Mouse (Mus musculus) gastrocnemius, adult 2 months (tissue): ENCODE measurements around the gene Cactin. TPM values are rescaled to one million over a fixed set of nuclear protein-coding genes. Genes with fewer than 3 reads are reported as not detected.
A peak's percentile ranks its signal among the peaks of the same experiment; 100 is the strongest.

Experiments used
- DNase-seq: peaks from one replicate; pipeline ENCODE4 v3.0.0; 2022
- H3K27ac ChIP-seq: fragments of 200-600 bp; 2 replicates; pipeline ENCODE4 v1.8.1; 2022; ENCODE audit warnings: mild to moderate bottlenecking
- H3K4me3 ChIP-seq: fragments of 200-600 bp; 2 replicates; pipeline ENCODE4 v1.8.1; 2022; ENCODE audit warnings: mild to moderate bottlenecking, moderate library complexity
- CTCF ChIP-seq: fragments of 200-600 bp; IDR thresholded peaks from 2 replicates; pipeline ENCODE4 v1.8.1; 2022; ENCODE audit warnings: antibody characterized with exemption, mild to moderate bottlenecking, moderate library complexity
- intact Hi-C: fragments of 180-260 bp; cut with DNase I; formaldehyde crosslinking; loops from one replicate; pipeline ENCODE4 v1.15.1; 2025
- total RNA-seq, 2 experiments: library from RNA; stranded (reverse); gene quantifications; 2 replicates each; pipeline ENCODE4 v1.2.3; 2021

Cactin gene
- total RNA-seq, 2 experiments from 2014 or later = 8.5 to 11.5 TPM

DNA sequence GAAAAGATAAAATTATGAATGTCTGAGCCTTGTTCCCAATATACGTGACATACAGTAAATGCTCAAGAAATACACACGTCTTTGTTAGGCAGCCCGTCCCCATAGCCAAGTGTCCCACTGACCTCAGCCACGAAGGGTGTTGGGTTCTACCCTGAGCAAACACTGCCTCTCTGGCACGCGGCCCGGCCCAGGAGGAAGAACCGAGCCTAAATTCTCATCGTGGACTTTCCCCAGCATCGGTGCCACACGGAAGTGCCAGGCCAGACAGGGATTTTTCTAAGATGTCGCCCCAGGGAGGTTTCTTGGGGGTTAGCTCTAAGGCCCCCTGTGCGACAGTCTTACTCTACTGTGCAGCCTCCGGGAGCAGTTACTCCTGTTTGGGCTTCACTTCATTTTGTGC, 31.1 kb upstream of the Cactin start:
- intact Hi-C loops = loop anchor here (2.0 to 5.0 kb wide), 4 partner anchors 15 to 162 kb away; partner anchors contain the start of gene Hmg20b

DNA sequence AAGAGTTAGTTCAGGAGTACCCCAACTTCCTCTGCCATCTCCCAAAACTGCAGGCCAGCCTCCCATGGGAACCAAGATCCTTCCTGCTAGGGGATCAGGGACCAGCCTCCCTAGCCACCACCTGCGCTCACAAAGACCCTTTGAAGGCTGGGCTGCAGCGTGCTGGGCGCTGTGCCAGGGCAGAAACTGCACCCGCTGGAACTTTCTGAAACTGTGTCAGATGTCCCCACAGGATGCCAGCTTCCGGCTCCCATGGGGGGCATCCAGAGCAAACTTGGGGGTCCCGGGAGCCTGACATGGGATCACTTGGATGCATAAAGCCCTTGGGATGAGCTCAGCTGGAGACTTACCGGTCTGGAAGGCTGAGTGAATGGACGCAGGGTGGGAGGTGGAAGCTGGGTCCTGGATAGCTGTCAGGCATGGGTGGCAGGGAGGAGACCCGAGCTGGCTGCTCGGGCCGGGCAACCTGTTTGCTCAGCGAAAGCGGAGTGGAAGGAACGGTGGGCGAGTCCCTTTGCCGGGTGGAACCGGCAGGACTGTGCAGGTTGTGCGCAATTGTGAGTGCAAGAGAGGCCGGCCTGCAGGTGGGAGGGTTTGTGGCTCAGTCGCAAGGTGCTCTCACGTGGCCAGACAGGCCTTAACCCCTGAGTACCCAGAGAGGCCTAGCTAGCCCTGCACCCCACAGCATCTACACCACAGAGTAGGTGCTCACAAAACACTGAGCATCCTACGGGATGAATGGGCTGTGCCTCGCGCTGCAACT, 30.0 kb upstream of the Cactin start:
- TF ChIP-seq CTCF = no peak
- Histone ChIP-seq H3K4me3 (no peak overlapping the region), H3K27ac (no peak overlapping the region)
- intact Hi-C loops = loop anchor here (5.0 kb wide), 1 partner anchor 61 kb away; the partner anchor contains the start of gene Hmg20b
- DNase-seq = no peak

More for the DNA sequence above, 31.1 kb upstream of the Cactin start:
- H3K4me3 ChIP-seq = no peak overlapping the region
- no peak for DNase-seq
- no peak for TF ChIP-seq CTCF
- H3K27ac ChIP-seq = no peak overlapping the region

DNA sequence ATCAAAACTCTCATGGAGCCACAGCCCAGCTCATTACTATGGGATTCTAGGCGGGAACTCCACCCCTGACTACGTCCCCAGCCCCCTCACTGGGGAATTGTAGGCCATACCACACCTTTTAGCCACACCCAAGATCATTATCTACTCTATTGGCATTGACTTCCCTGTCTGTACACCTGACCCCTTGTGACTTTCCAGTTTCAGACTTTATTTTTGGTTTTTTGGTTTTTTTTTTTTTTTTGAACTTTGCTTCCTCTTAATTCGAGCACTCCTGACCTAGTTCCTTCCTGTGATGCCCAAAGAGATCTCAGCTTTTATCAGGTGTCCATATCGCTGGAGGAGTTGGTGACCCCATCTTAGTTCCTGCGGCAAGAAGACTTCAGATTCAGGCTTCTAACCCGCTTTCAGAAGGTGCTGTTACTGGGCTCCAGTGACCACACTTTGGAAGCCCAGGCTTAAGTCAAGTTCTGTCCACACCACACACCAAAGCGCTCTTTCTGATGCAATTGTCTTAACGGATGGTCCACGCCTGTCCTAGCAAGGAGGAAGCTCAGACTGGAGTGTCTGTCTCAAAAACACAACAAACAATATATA, 29.3 kb upstream of the Cactin start, which contains the start of gene Tjp3:
Gene Tjp3 (minus strand): TSS at position 71 of the 594 bp plus-strand sequence.
- intact Hi-C loops = loop anchor here (2.0 to 5.0 kb wide), 2 partner anchors 27 to 61 kb away; partner anchors contain the start of gene Hmg20b
- no peak within 1 kb of the TSS for H3K4me3 ChIP-seq
- DNase-seq = no peak
- no peak within 1 kb of the TSS for H3K27ac ChIP-seq
- no peak for TF ChIP-seq CTCF

DNA sequence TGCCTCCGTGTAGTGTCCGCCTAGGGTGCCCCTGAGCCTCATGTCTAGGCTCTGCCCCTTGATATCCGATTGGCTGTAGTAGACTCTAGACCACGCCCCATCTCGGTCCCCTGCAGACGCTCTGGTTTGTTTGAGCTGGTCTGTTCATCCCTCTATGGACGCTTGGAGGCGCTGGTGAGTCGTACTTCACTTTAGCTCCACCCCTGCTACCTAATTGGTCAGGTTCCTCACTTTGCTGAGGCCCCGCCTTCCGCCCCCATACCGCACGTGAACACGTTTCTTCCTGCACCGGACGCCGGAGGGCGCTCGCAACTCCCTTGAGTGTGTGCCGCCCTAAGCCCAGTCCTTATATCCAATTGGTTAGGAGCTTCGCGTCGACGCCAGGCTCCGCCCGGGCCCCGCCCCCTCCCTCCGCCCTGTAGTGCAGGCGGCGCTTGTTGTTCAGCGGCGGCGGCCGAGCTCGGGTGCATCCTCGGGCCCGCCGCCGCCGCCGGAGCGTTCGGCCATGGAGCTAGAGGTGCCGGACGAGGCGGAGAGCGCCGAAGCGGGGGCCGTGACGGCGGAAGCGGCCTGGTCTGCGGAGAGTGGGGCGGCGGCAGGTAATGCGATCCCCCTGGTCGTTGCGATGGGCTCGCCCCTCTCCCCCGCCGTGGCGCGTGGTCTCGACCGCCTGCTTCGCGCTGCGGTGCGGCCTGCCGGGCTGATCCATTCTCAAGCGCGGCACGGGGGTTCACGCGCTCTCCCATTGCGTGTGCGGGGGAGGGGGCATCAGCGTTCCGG, 28.2 kb upstream of the Cactin start, which contains the start of gene Pip5k1c:
Gene Pip5k1c (plus strand): TSS at position 410 of the 780 bp plus-strand sequence.
- intact Hi-C loops = loop anchor here (2.0 to 5.0 kb wide), 2 partner anchors 26 to 60 kb away; partner anchors contain the start of gene Hmg20b
- DNase-seq = peak; percentile 99
- Histone ChIP-seq H3K4me3 (peak within 1 kb of the TSS; percentile 90), H3K27ac (peak within 1 kb of the TSS; percentile 95)
- TF ChIP-seq CTCF = peak; percentile 89

DNA sequence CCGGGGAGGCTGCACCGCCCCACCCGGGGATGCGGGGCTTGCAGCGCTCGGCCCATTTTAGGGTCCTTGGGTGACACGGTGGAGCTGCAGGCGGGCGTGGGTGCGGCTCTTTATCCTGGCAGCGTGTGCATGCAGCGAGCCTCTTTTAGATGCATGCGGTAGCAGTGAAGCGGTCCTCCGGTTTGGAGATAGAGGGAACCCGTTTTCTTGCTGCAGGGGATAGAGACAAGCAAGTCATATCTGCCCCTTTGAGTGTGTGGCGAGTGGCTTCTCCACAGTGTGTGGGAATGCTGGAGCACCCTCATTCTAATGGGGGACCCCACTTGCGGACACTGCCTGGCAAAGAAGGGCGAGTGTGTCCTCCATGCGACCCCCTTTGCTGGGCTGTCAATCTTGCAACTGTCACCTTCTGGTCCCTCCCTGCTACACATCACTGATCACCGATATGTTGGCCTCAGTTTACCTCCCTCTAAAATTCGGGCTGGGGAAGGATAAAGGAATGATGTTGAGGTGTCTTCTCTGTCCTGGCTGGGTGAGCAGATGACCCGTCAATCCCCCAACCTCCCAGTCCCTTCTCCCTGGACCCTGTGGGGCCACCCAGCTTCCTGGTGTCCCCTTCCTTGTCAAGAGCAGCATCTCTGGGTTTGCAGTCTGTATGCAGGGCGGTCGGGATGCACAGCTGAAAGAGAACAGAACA, 27.4 kb upstream of the Cactin start:
- intact Hi-C loops = loop anchor here (2.0 to 5.0 kb wide), 2 partner anchors 25 to 59 kb away; partner anchors contain the start of gene Hmg20b
- Histone ChIP-seq H3K4me3 (peak overlapping the region; percentile 90), H3K27ac (peak overlapping the region; percentile 95)
- DNase-seq = no peak
- TF ChIP-seq CTCF = no peak

DNA sequence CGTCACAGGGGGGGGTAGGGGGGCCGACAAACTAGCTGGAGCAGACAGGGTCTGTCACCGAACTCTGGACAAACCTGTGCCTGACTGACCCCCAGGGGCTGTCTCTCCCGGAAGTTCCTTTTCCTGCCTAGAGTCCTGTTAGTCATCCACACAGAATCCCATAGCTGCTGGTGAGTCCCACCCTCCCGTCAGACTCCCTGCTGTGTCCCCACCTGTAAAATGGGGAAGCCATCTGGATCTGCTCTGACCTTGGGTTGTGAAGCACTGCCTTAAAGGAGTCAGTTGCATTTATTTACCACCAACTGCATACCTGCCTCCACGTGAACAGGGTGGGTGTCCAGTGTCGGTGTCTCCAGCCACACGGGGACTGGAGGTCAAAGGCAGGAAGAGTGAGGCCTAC, 26.5 kb upstream of the Cactin start:
- peak overlapping the region; percentile 90 for H3K4me3 ChIP-seq
- no peak for TF ChIP-seq CTCF
- DNase-seq = no peak
- intact Hi-C loops = loop anchor here (5.0 kb wide), 1 partner anchor 58 kb away; the partner anchor contains the start of gene Hmg20b
- H3K27ac ChIP-seq = peak overlapping the region; percentile 95

DNA sequence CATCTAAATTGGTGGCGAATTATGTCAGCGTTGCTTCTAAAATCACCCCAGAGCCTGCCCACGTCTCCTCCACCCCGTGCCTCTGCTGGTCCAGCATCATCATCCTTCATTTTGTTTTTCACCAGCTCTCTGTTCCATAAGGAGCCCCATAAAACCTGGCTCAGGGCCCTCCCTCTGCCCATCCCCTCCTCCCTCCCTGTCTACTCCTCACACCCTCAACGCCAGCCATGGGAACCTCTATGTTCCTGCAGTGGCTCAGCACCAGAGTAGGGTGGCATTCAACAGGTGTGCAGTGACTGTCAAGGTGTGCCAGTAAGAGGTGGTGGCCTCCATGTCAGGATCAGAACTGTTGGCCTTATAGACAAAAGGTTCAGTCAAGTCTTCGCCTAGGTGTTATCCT, 25.7 kb upstream of the Cactin start:
- DNase-seq = no peak
- peak overlapping the region; percentile 90; the same call in 1 of the 2 replicates for H3K4me3 ChIP-seq
- peak overlapping the region; percentile 95 for H3K27ac ChIP-seq
- intact Hi-C loops = no loop called here
- no peak for TF ChIP-seq CTCF

DNA sequence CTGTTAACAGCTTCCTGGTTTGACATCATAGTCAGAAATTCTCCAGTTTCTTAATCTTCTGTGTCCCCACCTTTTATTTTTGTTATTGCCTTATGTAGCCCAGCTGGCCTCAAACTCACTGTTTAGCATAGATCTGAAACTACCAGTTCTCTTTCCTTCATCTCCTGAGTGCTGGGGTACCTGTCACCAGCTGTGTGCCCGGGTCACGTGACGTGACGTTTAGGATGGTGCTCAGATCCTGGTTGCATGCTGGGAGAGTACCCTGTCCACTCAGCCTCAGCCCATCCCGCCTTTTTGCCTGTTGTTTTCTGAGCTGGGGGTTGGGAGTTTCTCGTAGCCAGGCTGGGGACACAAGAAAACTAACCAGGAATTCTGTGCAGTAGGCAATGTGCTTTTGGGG, 23.7 kb upstream of the Cactin start:
- DNase-seq = no peak
- H3K27ac ChIP-seq = peak overlapping the region; percentile 87
- intact Hi-C loops = no loop called here
- H3K4me3 ChIP-seq = peak overlapping the region; percentile 61
- no peak for TF ChIP-seq CTCF

DNA sequence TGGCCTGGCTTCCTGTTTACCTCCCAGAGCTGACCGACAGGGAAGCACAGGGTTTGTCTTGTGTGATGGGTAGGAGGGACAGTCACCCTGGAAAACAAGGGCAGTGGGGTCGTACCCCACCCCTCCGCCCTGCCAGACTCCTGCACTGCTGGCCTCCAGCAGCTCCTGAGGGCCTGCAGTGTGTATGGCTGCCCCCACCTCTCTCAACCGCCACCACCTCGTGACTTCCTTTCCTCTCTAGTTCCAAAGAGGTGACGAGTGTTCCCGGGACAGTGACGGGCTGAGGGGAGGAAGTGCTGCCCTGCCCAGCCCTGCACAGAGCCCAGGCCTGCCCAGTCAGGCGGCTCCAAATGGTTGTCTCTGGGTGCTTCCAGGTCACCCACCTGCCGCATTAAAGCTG, 23.1 kb upstream of the Cactin start:
- intact Hi-C loops = no loop called here
- Histone ChIP-seq H3K27ac (peak overlapping the region; percentile 87), H3K4me3 (peak overlapping the region; percentile 61)
- TF ChIP-seq CTCF = no peak
- DNase-seq = peak; percentile 63

DNA sequence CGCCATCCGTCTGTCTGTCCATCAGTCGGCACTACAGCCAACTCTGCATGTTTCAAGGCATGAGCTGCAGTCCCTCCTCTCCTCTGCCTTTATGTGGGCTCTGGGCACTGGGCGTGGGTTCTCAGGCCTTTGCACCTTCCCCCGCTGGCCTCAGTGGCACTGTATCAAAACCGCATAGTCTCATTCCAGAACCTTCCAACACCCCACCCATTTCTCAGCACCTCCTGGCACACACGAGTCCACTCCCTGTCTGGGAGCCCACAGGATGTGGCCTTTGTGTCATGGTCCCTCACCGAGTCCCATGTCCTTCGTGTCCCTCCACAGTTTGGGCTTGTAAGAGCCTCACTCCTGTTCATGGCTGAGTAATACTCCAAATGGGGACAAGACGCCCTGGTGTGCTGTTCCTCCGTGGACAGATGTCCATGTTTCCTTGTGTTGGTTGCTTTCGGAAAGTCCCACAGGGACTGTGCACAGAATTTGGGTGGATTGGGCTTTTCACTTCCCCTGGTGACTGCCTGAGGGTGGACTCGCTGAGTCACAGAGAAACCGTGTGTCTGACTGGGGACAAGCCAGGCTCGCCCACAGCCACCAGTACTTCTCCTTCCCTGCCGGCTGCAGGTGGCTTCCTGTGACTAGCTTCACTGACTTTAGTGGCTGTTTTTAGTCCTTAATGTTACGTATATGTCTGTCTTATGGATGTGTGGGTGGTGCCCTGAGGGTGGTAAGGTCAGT, 22.4 kb upstream of the Cactin start:
- DNase-seq = peak; percentile 42
- no peak for TF ChIP-seq CTCF
- Histone ChIP-seq H3K27ac (peak overlapping the region; percentile 87), H3K4me3 (peak overlapping the region; percentile 61)
- intact Hi-C loops = no loop called here
